Mouse (Mus musculus) myocyte (in vitro differentiated cells): ENCODE measurements around the gene Tef.

Source experiments
- CEBPB ChIP-seq: IDR thresholded peaks from 2 replicates; pipeline ENCODE4 v1.6.1; 2011; ENCODE audit warnings: mild to moderate bottlenecking, moderate library complexity; ENCODE audit not compliant: poor library complexity, insufficient read depth, severe bottlenecking
- E2F4 ChIP-seq: IDR thresholded peaks from one replicate; pipeline ENCODE4 v1.6.1; 2011; ENCODE audit warnings: mild to moderate bottlenecking, control low read depth, moderate library complexity; ENCODE audit not compliant: insufficient read depth
- MAX ChIP-seq: IDR thresholded peaks from one replicate; pipeline ENCODE4 v1.6.1; 2011; ENCODE audit warnings: low read depth, mild to moderate bottlenecking, control low read depth
- MYOG ChIP-seq, 3 experiments: IDR thresholded peaks; one replicate each; pipeline ENCODE4 v1.6.1; 2011; ENCODE audit warnings: control low read depth in 2 of 3, low read depth in 2 of 3, mild to moderate bottlenecking in 2 of 3; ENCODE audit not compliant: insufficient read length in 2 of 3, control insufficient read depth in 1 of 3, insufficient read depth in 1 of 3
- POLR2A ChIP-seq: IDR thresholded peaks from one replicate; pipeline ENCODE4 v1.6.1; 2011; ENCODE audit warnings: low read depth, mild to moderate bottlenecking, control low read depth, moderate library complexity; ENCODE audit not compliant: insufficient read length
- POLR2AphosphoS2 ChIP-seq: IDR thresholded peaks from one replicate; pipeline ENCODE4 v1.6.1; 2011; ENCODE audit warnings: low read depth, control low read depth; ENCODE audit not compliant: insufficient read length
- REST ChIP-seq: IDR thresholded peaks from one replicate; pipeline ENCODE4 v1.6.1; 2011; ENCODE audit warnings: mild to moderate bottlenecking, control low read depth, moderate library complexity; ENCODE audit not compliant: insufficient read depth, insufficient read length
- TCF12 ChIP-seq: IDR thresholded peaks from one replicate; pipeline ENCODE4 v1.6.1; 2011; ENCODE audit warnings: mild to moderate bottlenecking, control low read depth; ENCODE audit not compliant: poor library complexity, insufficient read depth, severe bottlenecking
- USF1 ChIP-seq: IDR thresholded peaks from one replicate; pipeline ENCODE4 v1.6.1; 2011; ENCODE audit warnings: low read depth, mild to moderate bottlenecking, control low read depth, moderate library complexity

DNA sequence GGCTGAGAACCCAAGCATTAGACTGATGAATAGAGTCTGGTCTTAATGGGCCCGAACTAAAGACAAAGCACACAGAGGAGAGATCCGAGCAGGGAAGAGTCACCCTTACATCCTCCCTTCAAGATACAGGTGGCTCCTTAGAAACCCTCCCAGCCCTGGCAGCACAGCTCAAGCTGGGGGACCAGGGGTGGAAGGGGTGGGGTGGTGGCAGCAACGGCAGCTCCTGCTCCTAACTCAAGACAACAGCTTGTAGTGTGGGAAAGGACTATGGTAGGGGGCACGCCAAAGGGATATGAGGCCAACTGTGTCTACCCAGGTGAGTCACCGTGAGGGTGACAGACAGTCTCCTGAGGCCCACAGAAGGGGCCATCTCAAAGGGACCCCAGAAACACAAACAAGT is 45.6 kb downstream of the Tef start:
- TF ChIP-seq POLR2A: no peak
- no peak for TF ChIP-seq POLR2AphosphoS2
- no peak for TF ChIP-seq CEBPB
- TF ChIP-seq E2F4: no peak
- no peak for TF ChIP-seq MYOG (IDR thresholded peaks at IDR 0.05; ENCODE audit: control insufficient read depth in 1 of 3, insufficient read depth in 1 of 3, insufficient read length in 2 of 3, low read depth in 2 of 3)
- no peak for TF ChIP-seq USF1
- no peak for TF ChIP-seq REST
- TF ChIP-seq TCF12: no peak
- no peak for TF ChIP-seq MAX
